Mouse (Mus musculus): ENCODE measurements at regions not wholly inside any gene's neighbourhood (a gene's known extent, or its start where the extent isn't known, plus 50 kb on each side); places are given as distances from the start of the nearest gene placed in this dataset.

DNA sequence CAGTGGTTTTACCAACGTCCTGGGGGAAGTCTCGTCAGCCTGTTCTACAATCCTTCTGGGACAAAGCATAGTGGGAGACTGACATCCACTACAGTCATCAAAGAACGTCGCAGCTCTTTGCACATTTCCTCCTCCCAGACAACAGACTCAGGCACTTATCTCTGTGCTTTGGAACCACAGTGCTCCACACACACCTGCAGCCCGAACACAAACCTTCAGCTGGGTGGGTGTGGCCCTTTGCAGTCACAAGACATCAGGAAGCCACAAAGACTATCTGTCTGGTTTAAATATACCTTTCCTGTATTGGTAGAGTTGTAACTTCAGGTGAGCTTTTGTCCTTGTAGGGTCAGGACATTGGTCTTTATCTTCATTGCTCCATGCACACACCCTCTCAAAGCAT is 708.6 kb downstream of the Dad1 start:
- no peak for TF ChIP-seq ZNF384 (IDR thresholded peaks at IDR 0.05; ENCODE audit: low read depth, low read length)
- no peak for TF ChIP-seq HCFC1 (IDR thresholded peaks at IDR 0.05; ENCODE audit: borderline replicate concordance, insufficient read depth, low read length)
- no peak for TF ChIP-seq ZC3H11A (IDR thresholded peaks at IDR 0.05; ENCODE audit: borderline replicate concordance, low read depth, low read length)
- TF ChIP-seq MAFK (IDR thresholded peaks at IDR 0.05; ENCODE audit: insufficient read depth, low read depth, low read length): no peak

All from ES-E14 (cell line).